Mouse (Mus musculus) cerebellum, adult 18-20 months (tissue): ENCODE measurements around the gene Gpr83.
"Not testable (repeated sequence)": the region's sequence is repeated elsewhere in the genome, so short reads cannot be mapped to it uniquely, and the experiment has no call there.

ENCODE experiments used
- DNase-seq, 2 experiments: peaks; one replicate each; pipeline ENCODE4 v3.0.0; 2021

Gpr83 gene

DNA sequence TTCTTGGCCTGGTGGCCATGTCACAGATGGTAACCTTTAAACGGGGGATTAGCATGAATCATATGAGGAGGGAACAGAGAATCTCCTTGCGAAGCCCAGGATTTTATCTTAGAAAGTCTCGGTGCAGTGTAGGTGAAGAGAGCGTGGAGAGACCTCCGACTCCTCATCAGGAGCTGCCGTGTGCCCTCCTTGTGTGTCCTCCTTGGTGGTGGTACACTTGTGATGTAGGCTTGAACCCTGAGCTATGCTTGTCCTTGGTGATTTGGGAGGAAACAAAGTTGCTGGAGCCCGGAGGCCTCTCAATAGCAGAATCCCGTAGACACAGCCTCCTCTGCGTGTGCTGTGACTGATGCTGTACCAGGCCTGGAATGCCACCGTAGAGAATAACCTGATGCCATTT is 10.8 kb downstream of the Gpr83 start:
- no peak for DNase-seq

DNA sequence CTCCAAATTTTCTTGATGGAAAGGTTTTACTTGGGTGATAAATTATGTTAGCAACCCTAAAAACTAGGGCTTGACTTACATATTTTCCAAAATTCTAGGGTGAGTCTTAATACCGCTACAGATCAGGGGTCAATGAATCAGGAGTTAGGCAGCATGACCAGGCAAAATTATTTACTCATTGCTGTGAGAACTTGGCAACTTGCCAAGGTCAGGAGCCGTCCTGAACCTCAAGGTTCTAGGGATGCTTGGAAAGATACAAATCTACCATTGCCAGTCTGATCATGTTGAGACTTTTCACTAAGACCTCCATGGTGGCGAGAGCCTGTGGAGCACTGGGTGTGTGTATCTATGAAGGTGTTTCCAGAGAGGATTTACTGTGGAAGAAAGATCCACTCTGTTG is 11.5 kb downstream of the Gpr83 start:
- DNase-seq, result no peak

GRCm38 (mm10) chr9:14872181-14872930 is 12.3 kb downstream of the Gpr83 start:
- no peak for DNase-seq

GRCm38 (mm10) chr9:14875743-14876507 is 15.9 kb downstream of the Gpr83 start:
- no peak for DNase-seq

- DNase-seq, result not testable (repeated sequence)
Measured at GRCm38 (mm10) chr9:14876566-14876965, 16.6 kb downstream of the Gpr83 start.

- no peak for DNase-seq
Measured at GRCm38 (mm10) chr9:14884641-14885040, 24.6 kb downstream of the Gpr83 start.

- no peak for DNase-seq
Measured at GRCm38 (mm10) chr9:14885151-14885550, 25.1 kb downstream of the Gpr83 start.

- DNase-seq, result no peak
Measured at GRCm38 (mm10) chr9:14885954-14886353, 25.9 kb downstream of the Gpr83 start.

- no peak for DNase-seq
Measured at GRCm38 (mm10) chr9:14887787-14888382, 27.9 kb downstream of the Gpr83 start.

GRCm38 (mm10) chr9:14888671-14889070 is 28.7 kb downstream of the Gpr83 start:
- DNase-seq, result no peak

DNA sequence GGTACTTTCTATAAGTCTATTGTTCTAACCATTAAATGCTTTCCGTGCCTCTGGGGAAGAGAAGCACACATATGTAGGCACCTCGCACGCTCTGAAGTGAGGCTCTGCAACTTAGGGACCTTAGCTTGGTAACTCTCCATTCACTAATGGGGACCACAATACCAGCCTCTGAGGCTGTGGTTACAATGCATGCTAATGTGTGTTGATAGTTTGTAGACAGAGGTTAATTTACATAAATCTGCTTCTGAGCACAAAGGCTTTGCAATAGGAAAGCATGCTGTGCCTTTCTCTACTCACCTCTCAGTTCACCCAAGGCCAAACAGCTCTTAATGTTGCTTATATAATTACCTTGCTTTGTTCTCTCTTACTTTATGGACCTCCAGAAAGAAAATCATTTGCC is 30.7 kb downstream of the Gpr83 start:
- no peak for DNase-seq

DNA sequence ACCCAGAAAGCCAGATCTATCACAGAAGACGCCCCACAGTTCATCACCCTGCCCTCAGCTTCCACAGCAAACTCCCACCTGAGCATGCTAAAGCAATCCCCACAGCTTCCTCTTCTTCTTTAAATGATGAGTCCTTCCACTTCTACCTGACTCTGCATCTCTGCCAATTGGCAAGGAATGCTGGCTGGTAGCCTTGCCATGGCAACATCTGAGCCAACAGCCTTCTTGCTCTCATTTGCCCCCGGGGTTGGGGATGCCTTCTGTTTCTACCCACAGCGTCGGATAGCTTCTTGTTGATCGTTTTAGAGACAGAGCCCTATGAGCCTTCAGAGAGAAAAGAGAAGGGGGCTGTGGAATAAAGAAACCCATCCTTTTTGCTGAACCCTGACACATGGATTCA is 31.9 kb downstream of the Gpr83 start:
- DNase-seq, result peak; percentile 18

- no peak for DNase-seq
Measured at GRCm38 (mm10) chr9:14893388-14893787, 33.4 kb downstream of the Gpr83 start.

- no peak for DNase-seq
Measured at GRCm38 (mm10) chr9:14894628-14895027, 34.6 kb downstream of the Gpr83 start.

DNA sequence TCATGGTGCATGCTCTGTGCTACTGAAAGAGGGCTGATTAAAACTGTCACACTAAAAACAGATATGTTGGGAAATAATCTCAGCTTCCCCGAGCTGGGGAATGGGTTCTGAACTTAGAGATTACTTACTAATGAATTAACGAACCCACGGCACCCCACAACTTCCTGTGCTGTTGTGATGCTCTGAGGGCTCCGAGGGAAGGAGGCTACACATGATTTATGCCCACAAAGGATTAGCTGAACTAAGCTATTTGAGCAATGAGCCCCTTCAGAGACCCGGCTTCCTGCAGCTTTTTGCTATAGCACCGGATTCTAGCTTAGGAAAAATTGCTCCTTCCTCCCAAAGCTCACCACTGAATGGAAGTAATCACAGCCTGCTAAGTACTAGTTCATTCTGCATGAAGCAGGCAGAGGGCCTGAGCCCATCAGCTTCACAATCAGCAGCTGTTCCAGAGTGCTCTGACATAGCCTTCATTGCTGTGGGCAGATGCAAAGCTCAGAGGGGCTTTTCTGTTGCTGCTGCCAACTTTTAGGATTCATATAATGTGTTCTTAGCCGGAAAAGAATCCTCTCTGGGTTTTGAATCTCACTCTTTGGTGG is 35.3 kb downstream of the Gpr83 start:
- DNase-seq, result no peak

- no peak for DNase-seq
Measured at GRCm38 (mm10) chr9:14897102-14897501, 37.1 kb downstream of the Gpr83 start.

- no peak for DNase-seq
Measured at GRCm38 (mm10) chr9:14901757-14902156, 41.7 kb downstream of the Gpr83 start.

GRCm38 (mm10) chr9:14902416-14902815 is 42.4 kb downstream of the Gpr83 start:
- no peak for DNase-seq

DNA sequence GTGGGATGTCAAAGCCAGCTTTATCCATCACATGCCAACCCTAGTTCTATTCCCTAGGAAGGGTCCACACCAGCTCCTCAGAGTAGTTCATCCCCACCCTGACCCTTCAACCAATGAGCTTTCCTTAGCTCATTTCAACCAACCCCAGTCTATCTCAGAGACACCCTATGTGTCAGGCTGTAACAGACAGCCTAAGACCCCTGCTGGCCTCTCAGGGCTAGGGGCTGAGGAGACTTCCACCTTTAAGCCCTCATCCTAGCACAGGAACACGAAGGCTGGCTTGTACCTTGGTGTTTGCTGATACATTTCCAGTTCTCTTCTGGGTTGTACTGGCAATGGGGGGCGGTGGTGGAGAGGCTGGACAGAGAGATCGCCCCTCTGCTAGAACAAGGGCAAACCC is 43.0 kb downstream of the Gpr83 start:
- no peak for DNase-seq

GRCm38 (mm10) chr9:14903581-14904378 is 43.8 kb downstream of the Gpr83 start, which contains the start of gene Izumo1r:
Gene Izumo1r, minus strand, starts transcription at chr9:14903949.
- no peak for DNase-seq

- no peak for DNase-seq
Measured at GRCm38 (mm10) chr9:14904741-14905475, 44.9 kb downstream of the Gpr83 start.

GRCm38 (mm10) chr9:14905956-14906355 is 45.9 kb downstream of the Gpr83 start:
- no peak for DNase-seq
